Mouse (Mus musculus): ENCODE data around the gene Olfr481. TPM values are rescaled to one million over a fixed set of nuclear protein-coding genes. Genes with fewer than 3 reads are reported as not detected.

Olfr481 gene
- polyA plus RNA-seq (2016; fragmentation: Nextera tagmentation; extraction: Ambion mirVana) = not detected in 2 replicates

DNA sequence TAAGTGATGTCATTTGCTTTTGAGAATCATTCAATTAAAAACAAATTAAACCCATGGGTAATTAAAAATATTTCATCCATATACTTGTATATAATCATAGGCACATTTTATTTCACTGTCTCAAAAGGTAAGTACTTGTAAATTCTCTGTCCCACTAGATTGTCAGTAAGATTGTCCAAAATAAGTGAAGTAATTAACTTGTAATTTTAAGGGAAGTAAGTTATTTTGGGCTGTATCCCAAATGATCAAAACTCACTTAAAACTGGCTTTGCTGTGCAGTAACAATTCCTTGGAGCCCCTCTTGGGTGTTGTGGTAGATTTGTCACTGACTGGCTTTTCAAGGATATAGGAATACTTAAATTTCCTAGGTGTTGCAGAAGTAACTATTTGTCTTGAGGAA is at the start of gene Olfr481:
TSS of gene Olfr481 (plus strand) at position 301 of the 400 bp plus-strand sequence.
- Histone ChIP-seq H3K9me3 (no peaks in the 10 kb centered on the region), H3K27me3 (replicated peaks; ENCODE audit: low read depth, poor library complexity, severe bottlenecking) (no peaks in the 10 kb centered on the region), H3K36me3 (replicated peaks) (no peaks in the 10 kb centered on the region), H3K27ac (replicated peaks) (no peak within 1 kb of the TSS), H3K4me3 (no peak within 1 kb of the TSS), H3K4me1 (no peaks in the 10 kb centered on the region)
- no peak for DNase-seq (ENCODE audit: low spot score)

DNA sequence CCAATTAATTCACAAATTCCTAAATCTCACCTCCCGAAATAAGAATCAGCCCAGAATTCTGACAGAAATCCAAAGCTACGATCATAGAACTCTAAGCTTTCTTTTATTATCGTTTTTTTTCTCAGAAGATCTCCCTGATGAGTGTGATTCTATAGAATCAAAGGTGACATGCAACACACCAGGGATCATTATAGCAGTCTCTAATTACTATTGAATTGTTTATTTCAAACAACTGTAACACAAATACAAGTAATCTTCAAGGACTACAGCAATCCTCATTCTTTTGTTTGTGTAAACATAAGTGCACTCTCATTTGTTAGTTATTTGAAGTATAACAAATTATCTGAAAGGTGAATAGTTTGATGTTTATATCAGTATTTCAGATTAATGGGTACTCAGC is 45.8 kb upstream of the Olfr481 start, which contains the start of gene Olfr478:
TSS of gene Olfr478 (minus strand) at position 101 of the 400 bp plus-strand sequence.
- no peaks in the 10 kb centered on the region for H3K4me1 ChIP-seq
- 81% methylated on average over 3 of the region's 3 CpGs for WGBS

DNA sequence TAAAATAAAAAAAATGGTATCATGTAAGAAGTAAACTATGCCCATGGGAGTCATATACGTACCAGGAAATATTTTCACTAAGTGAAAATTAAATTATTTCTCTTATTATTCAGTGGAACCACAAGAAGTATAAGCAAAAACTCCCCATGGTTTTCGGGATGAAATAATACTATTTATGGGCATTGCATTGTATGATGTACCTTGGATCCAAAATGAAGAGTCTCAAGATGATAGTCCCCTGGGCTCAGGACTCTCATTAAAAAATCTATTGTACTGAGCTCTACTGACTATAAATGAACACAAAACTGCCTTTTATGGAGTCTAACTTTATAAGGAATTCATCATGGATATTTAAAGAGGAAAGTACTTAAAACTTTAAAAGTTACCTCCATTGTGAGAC is 29.3 kb upstream of the Olfr481 start, which contains the start of gene Olfr479:
TSS of gene Olfr479 (plus strand) at position 301 of the 400 bp plus-strand sequence.
- no peaks in the 10 kb centered on the region for H3K9me3 ChIP-seq
- WGBS = 87% methylated on average over 2 of the region's 2 CpGs
- no peak within 1 kb of the TSS for H3K27ac ChIP-seq (replicated peaks)
- no peaks in the 10 kb centered on the region for H3K4me1 ChIP-seq
- no peaks in the 10 kb centered on the region for H3K36me3 ChIP-seq (replicated peaks)
- H3K4me3 ChIP-seq = no peak within 1 kb of the TSS
- no peak for DNase-seq (ENCODE audit: low spot score)
- no peaks in the 10 kb centered on the region for H3K27me3 ChIP-seq (replicated peaks; ENCODE audit: low read depth, poor library complexity, severe bottlenecking)

More for the DNA sequence above, 45.8 kb upstream of the Olfr481 start, which contains the start of gene Olfr478:
- Histone ChIP-seq H3K36me3 (replicated peaks) (no peaks in the 10 kb centered on the region), H3K4me3 (no peak within 1 kb of the TSS), H3K27me3 (replicated peaks; ENCODE audit: low read depth, poor library complexity, severe bottlenecking) (no peaks in the 10 kb centered on the region), H3K27ac (replicated peaks) (no peak within 1 kb of the TSS), H3K9me3 (no peaks in the 10 kb centered on the region)
- no peak for DNase-seq (ENCODE audit: low spot score)

- 91% methylated on average over 1 of the region's 1 CpGs for WGBS
- Histone ChIP-seq H3K4me1 (no peaks in the 10 kb centered on the region), H3K9me3 (no peaks in the 10 kb centered on the region), H3K36me3 (replicated peaks) (no peaks in the 10 kb centered on the region), H3K27ac (replicated peaks) (no peak within 1 kb of the TSS), H3K27me3 (replicated peaks; ENCODE audit: low read depth, poor library complexity, severe bottlenecking) (no peaks in the 10 kb centered on the region), H3K4me3 (no peak within 1 kb of the TSS)
- DNase-seq (ENCODE audit: low spot score) = no peak
Measured at GRCm38 (mm10) chr7:108067246-108067645, 12.4 kb upstream of the Olfr481 start, which contains the start of gene Olfr480. Gene Olfr480 (minus strand): TSS chr7:108067346.

- Histone ChIP-seq H3K36me3 (replicated peaks) (no peaks in the 10 kb centered on the region), H3K4me1 (no peaks in the 10 kb centered on the region), H3K27me3 (replicated peaks; ENCODE audit: low read depth, poor library complexity, severe bottlenecking) (no peaks in the 10 kb centered on the region), H3K27ac (replicated peaks) (no peak within 1 kb of the TSS), H3K9me3 (no peaks in the 10 kb centered on the region), H3K4me3 (no peak within 1 kb of the TSS)
- WGBS = 90% methylated on average over 1 of the region's 1 CpGs
- DNase-seq (ENCODE audit: low spot score) = no peak
Measured at GRCm38 (mm10) chr7:108097486-108097885, 17.8 kb downstream of the Olfr481 start, which contains the start of gene Olfr482. Gene Olfr482 (minus strand): TSS chr7:108097586.

- Histone ChIP-seq H3K36me3 (replicated peaks) (no peaks in the 10 kb centered on the region), H3K9me3 (no peaks in the 10 kb centered on the region), H3K4me3 (no peak within 1 kb of the TSS), H3K4me1 (no peaks in the 10 kb centered on the region), H3K27me3 (replicated peaks; ENCODE audit: low read depth, poor library complexity, severe bottlenecking) (no peaks in the 10 kb centered on the region), H3K27ac (replicated peaks) (no peak within 1 kb of the TSS)
- 90% methylated on average over 1 of the region's 1 CpGs for WGBS
- DNase-seq (ENCODE audit: low spot score) = no peak
Measured at GRCm38 (mm10) chr7:108100549-108100948, 20.9 kb downstream of the Olfr481 start, which contains the start of gene Olfr483. Gene Olfr483 (plus strand): TSS chr7:108100849.

GRCm38 (mm10) chr7:108120681-108121080 is 41.0 kb downstream of the Olfr481 start:
- H3K4me1 ChIP-seq = no peaks in the 10 kb centered on the region
- no peaks in the 10 kb centered on the region for H3K9me3 ChIP-seq
- WGBS = 19% methylated on average over 1 of the region's 1 CpGs
- H3K36me3 ChIP-seq (replicated peaks) = no peaks in the 10 kb centered on the region
- no peaks in the 10 kb centered on the region for H3K27me3 ChIP-seq (replicated peaks; ENCODE audit: low read depth, poor library complexity, severe bottlenecking)
- DNase-seq (ENCODE audit: low spot score) = no peak
- H3K4me3 ChIP-seq = no peak overlapping the region
- H3K27ac ChIP-seq (replicated peaks) = no peak overlapping the region

GRCm38 (mm10) chr7:108121416-108121815 is 41.8 kb downstream of the Olfr481 start:
- 77% methylated on average over 1 of the region's 1 CpGs for WGBS

DNA sequence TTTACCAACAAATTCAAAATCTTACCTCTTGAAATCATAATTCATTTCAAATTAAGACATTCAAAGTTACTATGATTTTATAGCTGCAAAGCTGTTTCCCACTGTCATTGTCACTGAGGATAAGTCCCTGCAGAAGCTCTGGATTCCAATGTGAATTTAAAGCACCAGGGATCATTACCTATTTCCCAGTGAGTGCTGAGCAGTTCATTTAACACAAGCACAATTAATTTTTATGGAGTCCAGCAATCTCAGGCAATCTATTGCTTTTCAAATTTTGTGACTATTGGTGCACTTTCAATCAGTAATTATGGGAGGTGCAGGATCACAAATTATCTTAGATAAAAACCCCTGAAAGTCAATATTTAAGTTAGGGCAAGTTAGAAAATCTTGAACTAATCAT is 47.7 kb downstream of the Olfr481 start, which contains the start of gene Olfr484:
TSS of gene Olfr484 (minus strand) at position 101 of the 400 bp plus-strand sequence.
- no peak within 1 kb of the TSS for H3K27ac ChIP-seq (replicated peaks)
- DNase-seq (ENCODE audit: low spot score) = no peak
- H3K27me3 ChIP-seq (replicated peaks; ENCODE audit: low read depth, poor library complexity, severe bottlenecking) = no peaks in the 10 kb centered on the region
- no peak within 1 kb of the TSS for H3K4me3 ChIP-seq
- no peaks in the 10 kb centered on the region for H3K9me3 ChIP-seq
- no peaks in the 10 kb centered on the region for H3K36me3 ChIP-seq (replicated peaks)
- no peaks in the 10 kb centered on the region for H3K4me1 ChIP-seq

More at GRCm38 (mm10) chr7:108121416-108121815, 41.8 kb downstream of the Olfr481 start:
- H3K36me3 ChIP-seq (replicated peaks) = no peaks in the 10 kb centered on the region
- no peaks in the 10 kb centered on the region for H3K27me3 ChIP-seq (replicated peaks; ENCODE audit: low read depth, poor library complexity, severe bottlenecking)
- H3K9me3 ChIP-seq = no peaks in the 10 kb centered on the region
- H3K27ac ChIP-seq (replicated peaks) = no peak overlapping the region
- no peaks in the 10 kb centered on the region for H3K4me1 ChIP-seq
- no peak overlapping the region for H3K4me3 ChIP-seq
- no peak for DNase-seq (ENCODE audit: low spot score)

Other genes with a start within 250 kb of the Olfr481 start
- not detected in 2 replicates for gene Olfr470, start 232.4 kb upstream of the Olfr481 start, polyA plus RNA-seq (2016; fragmentation: Nextera tagmentation; extraction: Ambion mirVana)
- gene Olfr472, start 182.0 kb upstream of the Olfr481 start, polyA plus RNA-seq (2016; fragmentation: Nextera tagmentation; extraction: Ambion mirVana) = not detected in 2 replicates
- not detected in 2 replicates for gene Olfr473, start 149.4 kb upstream of the Olfr481 start, polyA plus RNA-seq (2016; fragmentation: Nextera tagmentation; extraction: Ambion mirVana)
- not detected in 2 replicates for gene Olfr474, start 125.2 kb upstream of the Olfr481 start, polyA plus RNA-seq (2016; fragmentation: Nextera tagmentation; extraction: Ambion mirVana)
- gene Olfr476, start 115.1 kb upstream of the Olfr481 start, polyA plus RNA-seq (2016; fragmentation: Nextera tagmentation; extraction: Ambion mirVana) = not detected in 2 replicates
- not detected in 2 replicates for gene Olfr477, start 93.2 kb upstream of the Olfr481 start, polyA plus RNA-seq (2016; fragmentation: Nextera tagmentation; extraction: Ambion mirVana)
- gene Olfr478, start 45.9 kb upstream of the Olfr481 start, polyA plus RNA-seq (2016; fragmentation: Nextera tagmentation; extraction: Ambion mirVana) = not detected in 2 replicates
- not detected in 2 replicates for gene Olfr479, start 29.2 kb upstream of the Olfr481 start, polyA plus RNA-seq (2016; fragmentation: Nextera tagmentation; extraction: Ambion mirVana)
- not detected in 2 replicates for gene Olfr480, start 12.5 kb upstream of the Olfr481 start, polyA plus RNA-seq (2016; fragmentation: Nextera tagmentation; extraction: Ambion mirVana)
- 0.06 TPM in 1 of 2 replicates, not detected in the other for gene Olfr482, start 17.7 kb downstream of the Olfr481 start, polyA plus RNA-seq (2016; fragmentation: Nextera tagmentation; extraction: Ambion mirVana)
- gene Olfr483, start 21.0 kb downstream of the Olfr481 start, polyA plus RNA-seq (2016; fragmentation: Nextera tagmentation; extraction: Ambion mirVana) = not detected in 2 replicates
- gene Olfr484, start 47.6 kb downstream of the Olfr481 start, polyA plus RNA-seq (2016; fragmentation: Nextera tagmentation; extraction: Ambion mirVana) = not detected in 2 replicates
- gene Olfr485, start 80.0 kb downstream of the Olfr481 start, polyA plus RNA-seq (2016; fragmentation: Nextera tagmentation; extraction: Ambion mirVana) = not detected in 2 replicates
- not detected in 2 replicates for gene Olfr486, start 92.9 kb downstream of the Olfr481 start, polyA plus RNA-seq (2016; fragmentation: Nextera tagmentation; extraction: Ambion mirVana)
- not detected in 2 replicates for gene Olfr487, start 134.8 kb downstream of the Olfr481 start, polyA plus RNA-seq (2016; fragmentation: Nextera tagmentation; extraction: Ambion mirVana)
- not detected in 2 replicates for gene Olfr488, start 178.5 kb downstream of the Olfr481 start, polyA plus RNA-seq (2016; fragmentation: Nextera tagmentation; extraction: Ambion mirVana)
- not detected in 2 replicates for gene Olfr490, start 209.1 kb downstream of the Olfr481 start, polyA plus RNA-seq (2016; fragmentation: Nextera tagmentation; extraction: Ambion mirVana)
- not detected in 2 replicates for gene Olfr491, start 233.6 kb downstream of the Olfr481 start, polyA plus RNA-seq (2016; fragmentation: Nextera tagmentation; extraction: Ambion mirVana)
- not detected in 2 replicates for gene Olfr492, start 243.8 kb downstream of the Olfr481 start, polyA plus RNA-seq (2016; fragmentation: Nextera tagmentation; extraction: Ambion mirVana)